Mouse (Mus musculus) erythroblast, embryonic 14.5 days (primary cell): ENCODE data around the gene Rora. TPM values are rescaled to one million over a fixed set of nuclear protein-coding genes. Genes with fewer than 3 reads are reported as not detected.

Source experiments
- H3K27me3 ChIP-seq: 2 replicates; pipeline ENCODE4 v1.6.1; 2012; ENCODE audit warnings: inconsistent platforms; ENCODE audit not compliant: control insufficient read depth
- H3K36me3 ChIP-seq: 2 replicates; pipeline ENCODE4 v1.6.1; 2012; ENCODE audit warnings: mild to moderate bottlenecking, inconsistent platforms; ENCODE audit not compliant: control insufficient read depth
- H3K4me1 ChIP-seq: 2 replicates; pipeline ENCODE4 v1.6.1; 2012; ENCODE audit warnings: inconsistent platforms; ENCODE audit not compliant: control insufficient read depth
- H3K4me3 ChIP-seq: replicated peaks from 2 replicates; pipeline ENCODE3; 2012; ENCODE audit warnings: moderate library complexity, mild to moderate bottlenecking, inconsistent platforms
- H3K9me3 ChIP-seq: 2 replicates; pipeline ENCODE4 v1.6.1; 2012; ENCODE audit warnings: low read length, inconsistent platforms, mixed read lengths; ENCODE audit not compliant: control insufficient read depth
- GATA1 ChIP-seq: IDR thresholded peaks from 2 replicates; pipeline ENCODE4 v1.6.1; 2012; ENCODE audit warnings: low read length, inconsistent platforms, mixed read lengths
- TAL1 ChIP-seq: IDR thresholded peaks from 3 replicates; pipeline ENCODE4 v1.6.1; 2012; ENCODE audit warnings: low read length, inconsistent platforms, mixed read lengths
- polyA plus RNA-seq: library from polyadenylated mRNA; stranded (reverse); fragments of >175 nt; gene quantifications from 2 replicates; pipeline ENCODE4 v1.2.3, GENCODE M21; 2012

The Rora gene
- polyA plus RNA-seq, 1 experiment = under 0.01 TPM

DNA sequence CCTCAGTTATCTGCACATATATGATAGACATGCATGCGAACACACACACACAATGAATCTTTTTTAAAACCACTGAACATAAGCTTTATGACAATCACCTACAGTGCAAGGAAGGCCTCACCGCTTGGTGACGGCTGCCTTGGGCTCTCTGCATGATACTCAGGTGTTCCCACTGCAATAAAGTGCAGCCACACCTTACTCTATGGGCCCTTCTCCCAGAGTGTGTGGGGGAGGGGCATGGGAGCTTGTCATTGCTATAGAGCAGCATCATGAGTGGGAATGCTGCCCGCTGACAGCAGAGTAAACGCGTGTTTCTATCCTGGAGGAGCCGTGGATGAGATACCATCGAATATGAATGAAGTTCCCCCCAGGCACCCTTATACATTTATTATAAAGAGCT, 525.6 kb downstream of the Rora start:
- H3K4me3 ChIP-seq = no peak overlapping the region
- H3K27me3 ChIP-seq = no peaks in the 10 kb centered on the region
- no peaks in the 10 kb centered on the region for H3K4me1 ChIP-seq
- no peaks in the 10 kb centered on the region for H3K9me3 ChIP-seq
- H3K36me3 ChIP-seq = no peaks in the 10 kb centered on the region
- TF ChIP-seq TAL1 = no peak
- no peak for TF ChIP-seq GATA1

DNA sequence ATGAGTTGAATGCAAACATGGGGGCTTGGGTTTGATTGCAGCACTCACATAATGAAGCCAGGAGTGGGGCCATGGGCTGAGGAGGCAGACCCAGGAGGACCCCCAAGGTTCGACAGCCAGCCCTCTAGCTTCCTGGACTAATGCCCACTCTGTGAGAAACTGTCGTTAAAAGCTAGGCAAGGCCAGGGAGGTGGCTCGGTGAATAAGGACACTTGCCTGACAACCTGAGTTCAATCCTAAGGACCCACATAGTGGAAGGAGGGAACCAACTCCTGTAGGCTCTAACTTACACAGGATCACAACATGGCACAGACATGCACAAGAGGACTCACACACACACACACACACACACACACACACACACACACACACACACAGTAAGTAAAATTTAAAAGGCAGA, 527.4 kb downstream of the Rora start:
- no peaks in the 10 kb centered on the region for H3K36me3 ChIP-seq
- no peak for TF ChIP-seq TAL1
- TF ChIP-seq GATA1 = no peak
- no peaks in the 10 kb centered on the region for H3K27me3 ChIP-seq
- H3K4me3 ChIP-seq = no peak overlapping the region
- H3K4me1 ChIP-seq = no peaks in the 10 kb centered on the region
- no peaks in the 10 kb centered on the region for H3K9me3 ChIP-seq

DNA sequence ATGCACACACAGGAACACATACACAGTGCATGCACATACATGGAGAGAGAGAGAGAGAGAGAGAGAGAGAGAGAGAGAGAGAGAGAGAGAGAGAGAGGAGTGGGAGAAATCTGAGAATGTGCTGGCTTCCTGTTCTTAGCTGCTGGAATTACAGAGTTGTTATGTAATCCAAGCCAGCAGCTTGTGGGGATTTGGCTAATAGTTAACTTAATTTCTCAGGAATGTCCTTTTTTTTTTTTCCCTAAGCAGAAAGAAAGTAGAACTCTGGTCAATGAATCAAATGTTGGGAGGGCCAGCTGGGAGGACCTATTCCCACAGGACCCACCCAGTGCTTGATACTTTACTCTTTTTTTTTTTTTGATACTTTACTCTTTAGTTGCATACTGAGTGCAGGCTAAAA, 527.8 kb downstream of the Rora start:
- Histone ChIP-seq H3K36me3 (no peaks in the 10 kb centered on the region), H3K9me3 (no peaks in the 10 kb centered on the region), H3K27me3 (no peaks in the 10 kb centered on the region), H3K4me1 (no peaks in the 10 kb centered on the region), H3K4me3 (no peak overlapping the region)
- no peak for TF ChIP-seq TAL1
- no peak for TF ChIP-seq GATA1

DNA sequence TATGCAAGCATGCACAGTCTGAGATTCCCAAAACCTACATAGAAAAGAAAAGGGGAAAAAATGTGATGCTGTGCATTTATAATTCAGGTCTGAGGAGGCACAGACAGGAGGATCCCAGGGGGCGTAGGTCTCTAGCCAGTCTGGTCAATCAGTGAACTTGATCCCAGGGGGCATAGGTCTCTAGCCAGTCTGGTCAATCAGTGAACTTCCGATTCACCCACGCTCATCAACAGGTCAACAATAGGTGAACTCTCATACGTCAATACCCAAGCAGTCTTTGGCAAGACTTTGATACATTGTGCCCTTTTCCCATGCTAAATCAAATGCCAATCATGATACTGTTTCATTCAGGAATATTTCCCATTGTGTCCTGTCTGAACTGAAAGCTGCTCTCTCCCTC, 530.3 kb downstream of the Rora start:
- H3K36me3 ChIP-seq = no peaks in the 10 kb centered on the region
- H3K27me3 ChIP-seq = no peaks in the 10 kb centered on the region
- H3K9me3 ChIP-seq = no peaks in the 10 kb centered on the region
- no peak for TF ChIP-seq TAL1
- no peak for TF ChIP-seq GATA1
- no peak overlapping the region for H3K4me3 ChIP-seq
- H3K4me1 ChIP-seq = no peaks in the 10 kb centered on the region

DNA sequence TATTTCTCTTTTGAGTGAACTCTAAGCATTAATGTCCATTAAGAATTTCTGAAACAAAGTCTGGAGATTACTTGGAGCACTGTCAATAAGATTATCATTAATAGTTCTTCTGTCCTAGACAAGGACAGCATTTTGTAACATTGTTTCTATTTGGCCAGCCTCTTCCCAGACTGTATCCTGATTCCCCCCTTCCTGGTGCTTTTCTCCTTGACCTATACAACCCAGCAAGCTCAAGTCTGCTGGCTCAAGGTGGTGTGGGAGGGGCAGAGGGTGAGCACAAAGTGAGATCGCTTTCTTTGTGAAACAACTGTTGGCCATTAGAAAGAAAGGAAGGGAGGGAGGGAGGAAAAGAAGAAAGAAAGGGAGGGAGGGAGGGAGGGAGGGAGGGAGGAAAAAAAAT, 537.1 kb downstream of the Rora start:
- Histone ChIP-seq H3K9me3 (no peaks in the 10 kb centered on the region), H3K4me1 (no peaks in the 10 kb centered on the region), H3K4me3 (no peak overlapping the region), H3K27me3 (no peaks in the 10 kb centered on the region), H3K36me3 (no peaks in the 10 kb centered on the region)
- TF ChIP-seq GATA1 (no peak), TAL1 (no peak)

DNA sequence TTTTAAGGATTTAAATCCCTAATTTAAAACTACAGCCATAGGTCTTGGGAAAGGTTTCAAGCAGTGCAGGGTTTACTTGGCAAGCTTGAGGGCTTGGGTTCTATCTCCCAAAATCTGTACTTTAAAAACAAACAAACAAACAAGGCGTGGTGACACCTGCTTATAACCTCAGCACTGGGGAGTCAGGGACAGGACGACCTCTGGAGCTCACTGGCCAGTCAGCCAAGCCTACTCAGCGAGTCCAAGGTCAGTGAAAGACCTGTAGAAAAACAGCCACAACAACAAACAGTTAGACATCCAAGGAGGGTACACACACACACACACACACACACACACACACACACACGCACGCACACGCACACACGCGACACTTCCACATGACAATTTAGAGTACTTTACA, 538.9 kb downstream of the Rora start:
- no peaks in the 10 kb centered on the region for H3K9me3 ChIP-seq
- H3K36me3 ChIP-seq = no peaks in the 10 kb centered on the region
- H3K4me3 ChIP-seq = no peak overlapping the region
- no peaks in the 10 kb centered on the region for H3K4me1 ChIP-seq
- no peak for TF ChIP-seq GATA1
- no peak for TF ChIP-seq TAL1
- H3K27me3 ChIP-seq = no peaks in the 10 kb centered on the region

DNA sequence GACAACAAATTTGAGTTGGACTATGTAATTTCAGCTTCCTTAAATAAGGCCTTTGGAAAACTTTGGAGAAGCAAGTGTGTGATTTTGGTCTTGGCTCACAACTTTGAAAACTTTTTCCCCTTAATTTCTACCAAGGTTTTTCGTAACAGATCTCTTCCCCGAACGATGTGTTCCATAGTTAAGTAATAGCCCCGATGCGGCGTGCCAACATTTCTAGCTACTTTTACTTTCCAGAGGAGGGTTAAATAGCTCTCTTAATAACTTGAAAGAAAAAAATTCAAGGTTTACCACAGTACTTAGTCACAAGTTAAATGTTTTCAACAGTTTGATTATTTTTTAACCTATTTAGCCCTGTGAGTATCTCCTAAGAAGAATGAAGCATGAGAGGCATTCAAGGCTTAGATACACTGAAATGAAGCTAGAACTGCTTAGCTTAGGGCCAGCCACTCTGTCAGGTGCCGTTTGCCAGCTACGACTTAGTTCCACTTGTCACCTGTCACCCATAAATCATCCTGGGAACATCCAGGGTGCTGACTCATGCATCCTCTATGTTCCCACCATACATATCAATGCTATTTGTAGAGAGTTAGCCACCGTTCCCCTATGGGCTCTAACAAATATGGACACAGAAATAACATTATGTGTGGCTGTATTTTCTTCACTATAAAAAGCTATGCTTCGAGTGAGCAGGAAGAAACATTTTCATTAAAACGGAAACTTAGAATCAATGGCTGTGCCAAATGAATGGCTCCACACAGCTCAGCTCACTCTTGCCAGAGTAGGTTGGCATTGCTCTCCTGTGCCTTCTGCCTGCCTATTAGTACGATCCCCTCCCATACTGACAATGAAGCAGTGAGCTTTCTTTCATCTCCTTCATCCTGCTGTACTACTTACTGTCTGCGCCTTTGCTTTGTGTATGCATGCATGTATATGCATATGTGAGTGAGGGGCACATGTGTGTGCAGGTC, 541.3 kb downstream of the Rora start:
- H3K36me3 ChIP-seq = no peaks in the 10 kb centered on the region
- H3K4me1 ChIP-seq = no peaks in the 10 kb centered on the region
- H3K4me3 ChIP-seq = no peak overlapping the region
- no peaks in the 10 kb centered on the region for H3K9me3 ChIP-seq
- TF ChIP-seq GATA1 (no peak), TAL1 (no peak)
- no peaks in the 10 kb centered on the region for H3K27me3 ChIP-seq

DNA sequence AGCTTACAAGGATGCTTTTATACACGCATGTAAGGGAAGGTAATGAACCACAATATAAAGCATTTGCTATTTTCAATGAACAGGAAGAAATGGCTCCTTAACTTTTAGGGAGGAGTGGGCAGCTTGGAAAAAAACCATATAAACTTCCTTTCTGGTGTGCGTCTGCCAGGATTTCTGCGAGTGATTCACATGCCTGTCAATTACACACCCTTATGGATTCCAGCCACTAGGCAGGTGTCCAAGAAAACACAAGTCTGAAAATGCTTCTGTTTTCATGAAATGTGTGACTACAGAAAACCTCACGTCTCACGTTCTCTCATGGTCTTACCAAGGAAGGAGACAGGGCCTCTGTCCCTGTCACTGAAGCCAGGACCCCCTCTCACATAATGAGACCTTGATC, 560.2 kb downstream of the Rora start:
- H3K27me3 ChIP-seq = no peaks in the 10 kb centered on the region
- H3K4me3 ChIP-seq = no peak overlapping the region
- H3K4me1 ChIP-seq = no peaks in the 10 kb centered on the region
- H3K36me3 ChIP-seq = no peaks in the 10 kb centered on the region
- TF ChIP-seq GATA1 (no peak), TAL1 (no peak)
- no peaks in the 10 kb centered on the region for H3K9me3 ChIP-seq

DNA sequence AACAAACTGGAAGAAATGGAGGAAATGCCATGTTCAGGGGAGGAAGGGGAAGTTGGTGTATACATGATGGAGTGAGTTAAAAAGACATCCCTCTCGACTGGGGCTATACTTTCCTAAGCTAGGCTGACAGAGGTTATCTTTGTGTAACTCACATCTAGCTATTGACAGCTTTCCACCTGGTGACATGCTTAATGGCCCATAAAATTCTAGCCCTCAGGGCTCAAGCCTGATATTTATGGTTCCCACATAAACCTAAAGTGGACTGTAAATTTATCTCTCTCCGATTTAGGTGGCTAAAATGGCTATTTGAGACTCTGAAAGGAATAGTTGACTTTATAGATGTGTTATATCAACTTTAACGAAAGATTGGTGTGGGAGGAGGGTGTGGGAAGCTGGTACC, 571.3 kb downstream of the Rora start:
- H3K27me3 ChIP-seq = no peaks in the 10 kb centered on the region
- TF ChIP-seq GATA1 = no peak
- no peak for TF ChIP-seq TAL1
- H3K36me3 ChIP-seq = no peaks in the 10 kb centered on the region
- H3K9me3 ChIP-seq = no peaks in the 10 kb centered on the region
- H3K4me3 ChIP-seq = no peak overlapping the region
- H3K4me1 ChIP-seq = no peaks in the 10 kb centered on the region

DNA sequence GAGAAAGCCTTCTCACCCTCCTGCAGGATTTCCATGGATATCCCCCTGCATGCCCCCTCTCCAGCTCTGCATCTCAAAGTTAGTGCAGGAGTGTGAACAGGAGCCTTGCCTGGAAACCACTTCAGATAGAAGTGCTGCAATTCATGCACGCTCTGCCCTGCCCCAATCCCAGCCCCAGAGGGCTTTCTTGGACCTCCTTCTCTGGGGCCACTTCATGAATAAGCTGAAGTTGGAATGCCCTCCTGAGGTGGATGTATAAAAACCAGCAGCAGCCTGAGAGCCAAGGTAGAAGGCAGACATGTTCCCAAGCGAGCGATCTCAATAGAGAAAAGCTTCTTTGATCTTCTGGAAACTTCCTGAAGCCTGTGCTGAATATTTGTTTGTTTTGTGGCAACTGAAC, 572.8 kb downstream of the Rora start:
- Histone ChIP-seq H3K36me3 (no peaks in the 10 kb centered on the region), H3K4me3 (no peak overlapping the region), H3K9me3 (no peaks in the 10 kb centered on the region), H3K27me3 (no peaks in the 10 kb centered on the region), H3K4me1 (no peaks in the 10 kb centered on the region)
- TF ChIP-seq GATA1 (no peak), TAL1 (no peak)
